Mouse (Mus musculus) limb, embryonic 15.5 days (tissue): ENCODE results near the gene Bcl7b. TPM values are rescaled to one million over a fixed set of nuclear protein-coding genes. Genes with fewer than 3 reads are reported as not detected.
"Not testable (repeated sequence)": the region's sequence is repeated elsewhere in the genome, so short reads cannot be mapped to it uniquely, and the experiment has no call there.

Source experiments
- ATAC-seq: fragments of 200-750 bp; cut with Nextera tagmentation; 2 replicates; pipeline ENCODE4 v1.8.0; 2017; ENCODE audit warnings: low read depth, moderate TSS enrichment; ENCODE audit not compliant: insufficient number of reproducible peaks, low FRiP score, low TSS enrichment
- H3K27ac ChIP-seq: fragments of 300-500 bp; sonication (generic); 2 replicates; pipeline ENCODE4 v1.5.1; 2015; ENCODE audit warnings: moderate library complexity, mild to moderate bottlenecking, inconsistent platforms
- H3K27me3 ChIP-seq: fragments of 300-500 bp; sonication (generic); 2 replicates; pipeline ENCODE4 v1.6.1; 2015; ENCODE audit warnings: inconsistent platforms
- H3K36me3 ChIP-seq: fragments of 300-500 bp; sonication (generic); 2 replicates; pipeline ENCODE4 v1.6.1; 2015; ENCODE audit warnings: inconsistent platforms
- H3K4me1 ChIP-seq: fragments of 300-500 bp; sonication (generic); 2 replicates; pipeline ENCODE4 v1.6.1; 2015; ENCODE audit warnings: inconsistent platforms
- H3K4me2 ChIP-seq: fragments of 300-500 bp; sonication (generic); 2 replicates; pipeline ENCODE4 v1.6.1; 2015; ENCODE audit warnings: mild to moderate bottlenecking, inconsistent platforms
- H3K4me3 ChIP-seq: fragments of 300-500 bp; sonication (generic); 2 replicates; pipeline ENCODE4 v1.5.1; 2015; ENCODE audit warnings: mild to moderate bottlenecking, inconsistent platforms
- H3K9ac ChIP-seq: fragments of 300-500 bp; sonication (generic); 2 replicates; pipeline ENCODE4 v1.6.1; 2015; ENCODE audit warnings: inconsistent platforms
- H3K9me3 ChIP-seq: fragments of 300-500 bp; sonication (generic); 2 replicates; pipeline ENCODE4 v1.6.1; 2016; ENCODE audit warnings: inconsistent platforms
- WGBS: fragments of 180-500 bp; shearing (Covaris S2); methylation state at CpG from one replicate; pipeline ENCODE4 v1.1.7; 2015; 5-methylcytosine and 5-hydroxymethylcytosine counted together
- microRNA-seq: library from miRNA; unstranded; fragments of <30 nt; microRNA quantifications from one replicate; pipeline ENCODE4, GENCODE M21; 2016
- polyA plus RNA-seq: library from polyadenylated mRNA; unstranded; fragments of >200 nt; fragmentation: Nextera tagmentation; extraction: Ambion mirVana; gene quantifications from 2 replicates; pipeline ENCODE4 v1.2.1, GENCODE M21; 2015

The Bcl7b gene
- polyA plus RNA-seq, 1 experiment from 2014 or later, result 47.6 TPM

- H3K4me1 ChIP-seq, ATAC-seq, H3K4me3 ChIP-seq, H3K27me3 ChIP-seq, H3K4me2 ChIP-seq, H3K27ac ChIP-seq, H3K9ac ChIP-seq, H3K9me3 ChIP-seq: not testable (repeated sequence)
- peaks cover 83% of the 10 kb centered on the region for H3K36me3 ChIP-seq
- WGBS, result 89% methylated on average over 4 of the region's 4 CpGs
Measured at GRCm38 (mm10) chr5:135225879-135226278, 57.8 kb downstream of the Bcl7b start.

DNA sequence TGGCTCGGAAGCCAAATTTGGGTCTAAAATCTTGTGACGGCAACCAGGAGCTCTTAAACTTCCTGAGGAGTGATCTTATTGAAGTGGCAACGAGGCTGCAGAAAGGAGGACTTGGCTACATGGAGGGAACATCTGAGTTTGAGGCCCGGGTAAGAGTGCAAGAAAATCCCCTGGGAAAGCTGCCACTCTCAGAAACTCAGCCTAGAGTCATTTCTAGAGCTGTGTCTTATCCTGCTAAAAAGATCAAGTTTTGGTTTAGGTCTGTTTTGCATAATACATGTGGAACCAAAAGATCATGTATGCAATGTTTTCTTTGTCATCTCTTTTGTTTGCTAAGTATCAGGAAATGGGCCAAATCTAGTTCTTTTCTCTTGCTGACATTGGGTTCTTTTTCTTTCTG, 62.1 kb downstream of the Bcl7b start:
- Histone ChIP-seq H3K4me1 (no peaks in the 10 kb centered on the region), H3K9ac (no peak overlapping the region), H3K4me3 (no peak overlapping the region), H3K36me3 (peaks cover 88% of the 10 kb centered on the region), H3K9me3 (no peaks in the 10 kb centered on the region), H3K27me3 (no peaks in the 10 kb centered on the region), H3K27ac (no peak overlapping the region), H3K4me2 (no peak overlapping the region)
- no peak for ATAC-seq
- 85% methylated on average over 4 of the region's 4 CpGs for WGBS

Small RNAs within 50 kb of the gene (microRNA-seq; reads per million reads assigned to microRNA genes)
- not detected for gene Gm25315

Other genes with a start within 250 kb of the Bcl7b start
- 13.9 and 17.0 TPM in 2 replicates for gene Mettl27, start 235.9 kb upstream of the Bcl7b start, polyA plus RNA-seq
- gene Cldn4, start 221.3 kb upstream of the Bcl7b start, polyA plus RNA-seq, result 46.3 and 68.0 TPM in 2 replicates
- 26.0 and 27.2 TPM in 2 replicates for gene Cldn3, start 182.1 kb upstream of the Bcl7b start, polyA plus RNA-seq
- 66.1 and 68.2 TPM in 2 replicates for gene Abhd11, start 159.1 kb upstream of the Bcl7b start, polyA plus RNA-seq
- 9.9 and 11.3 TPM in 2 replicates for gene Stx1a, start 144.8 kb upstream of the Bcl7b start, polyA plus RNA-seq
- 31.2 and 33.3 TPM in 2 replicates for gene Dnajc30, start 104.1 kb upstream of the Bcl7b start, polyA plus RNA-seq
- 108 and 109 TPM in 2 replicates for gene Bud23, start 103.3 kb upstream of the Bcl7b start, polyA plus RNA-seq
- gene Vps37d, start 90.0 kb upstream of the Bcl7b start, polyA plus RNA-seq, result 7.6 and 9.5 TPM in 2 replicates
- gene Mlxipl, start 78.4 kb upstream of the Bcl7b start, polyA plus RNA-seq, result 0.82 and 0.86 TPM in 2 replicates
- 30.1 and 33.4 TPM in 2 replicates for gene Tbl2, start 18.6 kb upstream of the Bcl7b start, polyA plus RNA-seq
- 34.3 and 38.4 TPM in 2 replicates for gene Baz1b, start 19.0 kb downstream of the Bcl7b start, polyA plus RNA-seq
- gene Fzd9, start 82.9 kb downstream of the Bcl7b start, polyA plus RNA-seq, result 18.6 and 23.3 TPM in 2 replicates
- gene Fkbp6, start 181.8 kb downstream of the Bcl7b start, polyA plus RNA-seq, result not detected in 2 replicates
- 0.24 TPM in 1 of 2 replicates, not detected in the other for gene Trim50, start 185.0 kb downstream of the Bcl7b start, polyA plus RNA-seq
- 35.7 and 37.3 TPM in 2 replicates for gene Nsun5, start 201.7 kb downstream of the Bcl7b start, polyA plus RNA-seq
- gene Pom121, start 226.3 kb downstream of the Bcl7b start, polyA plus RNA-seq, result 9.5 and 10.9 TPM in 2 replicates